In genomic region chr5:123296224-123296806, GRCm38 (mm10) we compare ENCODE assay signal across 10 mouse cellular contexts. TPM values are rescaled to one million over a fixed set of nuclear protein-coding genes. Genes with fewer than 3 reads are reported as not detected.
DNase-seq lines count a peak whose midpoint lies in the region; ATAC-seq and TF ChIP-seq lines count a peak whose summit lies in the region.
"Had no signal": no experiment of that assay in that cellular context is flagged by ENCODE, and none has a peak within 500 bp of the region (broad histone marks: within the 10 kb centered on the region; RNA-seq: fewer than 3 reads in every experiment).

No protein-coding gene starts in this region.

- peak; percentile 20 for DNase-seq in forebrain, postnatal 0 days
- no peak for DNase-seq in forebrain, embryonic 10.5 days (ENCODE audit: extremely low spot score, low spot score)
- DNase-seq in midbrain, postnatal 0 days (ENCODE audit: low spot score), result no peak
- no peak for DNase-seq in midbrain, embryonic 11.5 days (ENCODE audit: low spot score, missing footprints)
- peak; percentile 81 for DNase-seq in thymus, postnatal 4 days
- DNase-seq in right cerebral cortex, postnatal 25 days, result no peak
- DNase-seq: gastrocnemius, postnatal 10 days had no signal

- H3K36me3 ChIP-seq in forebrain, postnatal 0 days (ENCODE audit: insufficient read depth), result no peaks in the 10 kb centered on the region
- no peaks in the 10 kb centered on the region for H3K36me3 ChIP-seq in forebrain, embryonic 10.5 days (replicated peaks)
- H3K36me3 ChIP-seq in midbrain, postnatal 0 days (ENCODE audit: insufficient read depth, low read length), result no peaks in the 10 kb centered on the region
- H3K36me3 ChIP-seq in midbrain, embryonic 11.5 days (ENCODE audit: control insufficient read depth, insufficient read depth, low read length), result no peaks in the 10 kb centered on the region
- no peaks in the 10 kb centered on the region for H3K36me3 ChIP-seq in lung, embryonic 16.5 days (ENCODE audit: control insufficient read depth, insufficient read depth, low read length)
- H3K36me3 ChIP-seq in neural tube, embryonic 15.5 days, result no peaks in the 10 kb centered on the region
- H3K36me3 ChIP-seq: liver, embryonic 15.5 days had no signal

- H3K27ac ChIP-seq in forebrain, postnatal 0 days (ENCODE audit: low read depth, low read length), result no peak overlapping the region
- H3K27ac ChIP-seq in forebrain, embryonic 10.5 days, result no peak overlapping the region
- H3K27ac ChIP-seq in midbrain, postnatal 0 days (ENCODE audit: low read depth, low read length), result no peak overlapping the region
- H3K27ac ChIP-seq in midbrain, embryonic 11.5 days (ENCODE audit: low read depth, low read length), result no peak overlapping the region
- no peak overlapping the region for H3K27ac ChIP-seq in lung, embryonic 16.5 days (ENCODE audit: low read length)
- H3K27ac ChIP-seq in neural tube, embryonic 15.5 days (replicated peaks), result no peak overlapping the region
- H3K27ac ChIP-seq: liver, embryonic 15.5 days had no signal

- H3K9ac ChIP-seq in forebrain, postnatal 0 days, result no peak overlapping the region
- no peak overlapping the region for H3K9ac ChIP-seq in midbrain, postnatal 0 days (replicated peaks; ENCODE audit: low read length, poor library complexity, severe bottlenecking)
- no peak overlapping the region for H3K9ac ChIP-seq in midbrain, embryonic 11.5 days (ENCODE audit: low read length)
- no peak overlapping the region for H3K9ac ChIP-seq in lung, embryonic 16.5 days (ENCODE audit: low read length)
- H3K9ac ChIP-seq in neural tube, embryonic 15.5 days (replicated peaks), result no peak overlapping the region
- H3K9ac ChIP-seq: liver, embryonic 15.5 days had no signal

- no peak overlapping the region for H3K4me3 ChIP-seq in forebrain, postnatal 0 days (ENCODE audit: low read depth, low read length)
- H3K4me3 ChIP-seq in forebrain, embryonic 10.5 days, result no peak overlapping the region
- H3K4me3 ChIP-seq in midbrain, postnatal 0 days (ENCODE audit: low read depth, low read length), result no peak overlapping the region
- no peak overlapping the region for H3K4me3 ChIP-seq in midbrain, embryonic 11.5 days (ENCODE audit: low read depth, low read length)
- H3K4me3 ChIP-seq in lung, embryonic 16.5 days (ENCODE audit: low read length), result no peak overlapping the region
- H3K4me3 ChIP-seq in neural tube, embryonic 15.5 days (replicated peaks), result no peak overlapping the region
- H3K4me3 ChIP-seq: liver, embryonic 15.5 days had no signal

- WGBS in forebrain, postnatal 0 days, result 66% methylated on average over 12 of the region's 12 CpGs
- 71% methylated on average over 12 of the region's 12 CpGs for WGBS in forebrain, embryonic 10.5 days
- WGBS in midbrain, postnatal 0 days, result 71% methylated on average over 12 of the region's 12 CpGs
- 69% methylated on average over 12 of the region's 12 CpGs for WGBS in midbrain, embryonic 11.5 days
- WGBS in lung, embryonic 16.5 days, result 67% methylated on average over 12 of the region's 12 CpGs
- 67% methylated on average over 12 of the region's 12 CpGs for WGBS in neural tube, embryonic 15.5 days

- ATAC-seq in forebrain, postnatal 0 days, result no peak
- no peak for ATAC-seq in midbrain, postnatal 0 days (ENCODE audit: low FRiP score)
- ATAC-seq in midbrain, embryonic 11.5 days (ENCODE audit: low FRiP score), result no peak
- ATAC-seq in lung, embryonic 16.5 days (ENCODE audit: low read depth), result 0 out of 2 replicates have a peak, but pooled peaks have one; percentile 22
- ATAC-seq in neural tube, embryonic 15.5 days (ENCODE audit: low FRiP score), result no peak

- no peaks in the 10 kb centered on the region for H3K9me3 ChIP-seq in forebrain, postnatal 0 days (ENCODE audit: low read length)
- no peaks in the 10 kb centered on the region for H3K9me3 ChIP-seq in forebrain, embryonic 10.5 days
- H3K9me3 ChIP-seq in midbrain, postnatal 0 days (ENCODE audit: low read length), result no peaks in the 10 kb centered on the region
- no peaks in the 10 kb centered on the region for H3K9me3 ChIP-seq in midbrain, embryonic 11.5 days (ENCODE audit: control insufficient read depth, low read length)
- no peaks in the 10 kb centered on the region for H3K9me3 ChIP-seq in lung, embryonic 16.5 days (ENCODE audit: control insufficient read depth, low read length)
- H3K9me3 ChIP-seq in neural tube, embryonic 15.5 days (replicated peaks), result no peaks in the 10 kb centered on the region
- H3K9me3 ChIP-seq: liver, embryonic 15.5 days had no signal

- H3K4me2 ChIP-seq in forebrain, postnatal 0 days (ENCODE audit: low read depth), result no peak overlapping the region
- H3K4me2 ChIP-seq in midbrain, postnatal 0 days (ENCODE audit: low read depth, low read length, poor library complexity, severe bottlenecking), result no peak overlapping the region
- H3K4me2 ChIP-seq in midbrain, embryonic 11.5 days, result no peak overlapping the region
- no peak overlapping the region for H3K4me2 ChIP-seq in lung, embryonic 16.5 days (ENCODE audit: low read depth, low read length)
- H3K4me2 ChIP-seq in neural tube, embryonic 15.5 days, result no peak overlapping the region
- H3K4me2 ChIP-seq: liver, embryonic 15.5 days had no signal

- no peaks in the 10 kb centered on the region for H3K27me3 ChIP-seq in forebrain, postnatal 0 days (ENCODE audit: insufficient read depth, low read length)
- peaks cover 35% of the 10 kb centered on the region for H3K27me3 ChIP-seq in forebrain, embryonic 10.5 days (ENCODE audit: poor library complexity, severe bottlenecking)
- no peaks in the 10 kb centered on the region for H3K27me3 ChIP-seq in midbrain, postnatal 0 days (ENCODE audit: insufficient read depth, low read length)
- no peaks in the 10 kb centered on the region for H3K27me3 ChIP-seq in midbrain, embryonic 11.5 days (ENCODE audit: control insufficient read depth, insufficient read depth, low read length)
- H3K27me3 ChIP-seq in lung, embryonic 16.5 days (ENCODE audit: control insufficient read depth, insufficient read depth, low read depth, low read length), result no peaks in the 10 kb centered on the region
- H3K27me3 ChIP-seq in neural tube, embryonic 15.5 days (replicated peaks), result no peaks in the 10 kb centered on the region

- TF ChIP-seq CTCF in forebrain, postnatal 0 days (IDR thresholded peaks at IDR 0.05; ENCODE audit: low read depth), result peak; percentile 43
- TF ChIP-seq CTCF in midbrain, postnatal 0 days (IDR thresholded peaks at IDR 0.05), result peak; percentile 35

- H3K4me1 ChIP-seq in forebrain, postnatal 0 days (ENCODE audit: insufficient read depth), result peaks cover 10% of the 10 kb centered on the region
- peaks cover 31% of the 10 kb centered on the region for H3K4me1 ChIP-seq in forebrain, embryonic 10.5 days
- H3K4me1 ChIP-seq in midbrain, postnatal 0 days (ENCODE audit: insufficient read depth, low read length), result no peaks in the 10 kb centered on the region
- peaks cover 4% of the 10 kb centered on the region; the same call in 1 of the 2 replicates for H3K4me1 ChIP-seq in midbrain, embryonic 11.5 days (ENCODE audit: control insufficient read depth, insufficient read depth, low read length)
- 0 out of 2 replicates have a peak, but pooled peaks cover 2% of the 10 kb centered on the region for H3K4me1 ChIP-seq in lung, embryonic 16.5 days (replicated peaks; ENCODE audit: control insufficient read depth, insufficient read depth, low read length)
- peaks cover 29% of the 10 kb centered on the region for H3K4me1 ChIP-seq in neural tube, embryonic 15.5 days
- H3K4me1 ChIP-seq: liver, embryonic 15.5 days had no signal

RNA-seq across cellular contexts. Expression of gene Wdr66, which starts 44.4 kb away (rescaled TPM):
- total RNA-seq in forebrain, postnatal 0 days (2014; rRNA removed), result 1.8 and 4.4 TPM in 2 replicates
- polyA plus RNA-seq in forebrain, postnatal 0 days (2015; fragmentation: Nextera tagmentation; extraction: Ambion mirVana), result 1.1 and 2.0 TPM in 2 replicates
- 1.4 and 1.5 TPM in 2 replicates for polyA plus RNA-seq in forebrain, embryonic 10.5 days (2016; fragmentation: Nextera tagmentation; extraction: Ambion mirVana)
- total RNA-seq in midbrain, postnatal 0 days (2014; rRNA removed), result 2.2 and 3.3 TPM in 2 replicates
- polyA plus RNA-seq in midbrain, postnatal 0 days (2015; fragmentation: Nextera tagmentation; extraction: Ambion mirVana), result 1.4 and 2.0 TPM in 2 replicates
- 4.7 and 5.5 TPM in 2 replicates for polyA plus RNA-seq in midbrain, embryonic 11.5 days (2014; fragmentation: Nextera tagmentation; extraction: Ambion mirVana)
- polyA plus RNA-seq in lung, embryonic 16.5 days (2015; fragmentation: Nextera tagmentation; extraction: Ambion mirVana), result 1.3 and 1.5 TPM in 2 replicates
- polyA plus RNA-seq in neural tube, embryonic 15.5 days (2015; fragmentation: Nextera tagmentation; extraction: Ambion mirVana), result 1.1 and 1.2 TPM in 2 replicates

RNA-seq across cellular contexts. Expression of gene Bcl7a, which starts 47.3 kb away (rescaled TPM):
- 47.9 and 56.0 TPM in 2 replicates for total RNA-seq in forebrain, postnatal 0 days (2014; rRNA removed)
- 37.2 and 38.3 TPM in 2 replicates for polyA plus RNA-seq in forebrain, postnatal 0 days (2015; fragmentation: Nextera tagmentation; extraction: Ambion mirVana)
- 38.4 and 41.8 TPM in 2 replicates for polyA plus RNA-seq in forebrain, embryonic 10.5 days (2016; fragmentation: Nextera tagmentation; extraction: Ambion mirVana)
- total RNA-seq in midbrain, postnatal 0 days (2014; rRNA removed), result 33.5 and 40.7 TPM in 2 replicates
- polyA plus RNA-seq in midbrain, postnatal 0 days (2015; fragmentation: Nextera tagmentation; extraction: Ambion mirVana), result 21.4 and 21.6 TPM in 2 replicates
- 45.3 and 48.4 TPM in 2 replicates for polyA plus RNA-seq in midbrain, embryonic 11.5 days (2014; fragmentation: Nextera tagmentation; extraction: Ambion mirVana)
- polyA plus RNA-seq in lung, embryonic 16.5 days (2015; fragmentation: Nextera tagmentation; extraction: Ambion mirVana), result 21.8 and 23.9 TPM in 2 replicates
- polyA plus RNA-seq in neural tube, embryonic 15.5 days (2015; fragmentation: Nextera tagmentation; extraction: Ambion mirVana), result 30.2 and 31.0 TPM in 2 replicates

Comparison
In these comparisons a context has a peak if more than half of its experiments do, and no peak if none do; other contexts are left out.
1. DNase-seq: peak in forebrain, postnatal 0 days (single experiment) and thymus, postnatal 4 days (single experiment); none in forebrain, embryonic 10.5 days (single experiment), midbrain, postnatal 0 days (single experiment), midbrain, embryonic 11.5 days (single experiment) and right cerebral cortex, postnatal 25 days (single experiment).